Mouse (Mus musculus): ENCODE measurements around the gene Vps45.

Vps45 gene

DNA sequence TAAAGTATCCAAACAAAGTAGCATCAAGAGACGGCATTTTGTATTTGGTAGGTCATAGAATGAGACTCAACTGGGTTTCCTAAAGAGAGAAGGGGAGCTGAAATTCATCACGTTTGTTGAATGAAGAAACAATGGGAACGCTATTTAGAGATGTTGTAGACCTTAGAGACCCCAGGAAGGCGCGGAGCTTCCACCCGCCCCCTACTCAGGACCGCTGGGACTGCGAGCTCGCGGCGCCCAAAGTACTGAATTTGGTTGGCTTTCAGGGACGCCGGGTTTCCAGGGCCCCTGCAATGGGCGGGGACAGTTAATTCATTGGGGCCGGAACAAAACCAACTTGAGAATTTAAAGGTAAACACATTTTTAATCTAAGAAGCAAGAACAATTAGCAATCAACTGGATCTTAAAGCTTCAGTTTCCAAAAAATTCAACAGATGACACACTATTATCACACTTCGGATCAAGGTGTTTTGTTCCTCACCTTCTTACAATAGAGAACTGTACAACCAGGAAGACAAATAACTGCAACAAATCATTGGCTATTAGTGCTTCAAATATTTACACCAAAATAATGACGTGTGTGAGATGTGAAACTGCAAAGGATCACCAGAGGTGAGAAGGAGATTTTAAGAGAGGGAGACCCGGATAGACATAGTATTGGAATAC is at the start of gene Vps45:
Gene Vps45, minus strand, starts transcription at position 236 of the 666 bp plus-strand sequence.
- peak; percentile 46 to 61 for DNase-seq (ENCODE audit: low spot score in 2 of 2)

DNA sequence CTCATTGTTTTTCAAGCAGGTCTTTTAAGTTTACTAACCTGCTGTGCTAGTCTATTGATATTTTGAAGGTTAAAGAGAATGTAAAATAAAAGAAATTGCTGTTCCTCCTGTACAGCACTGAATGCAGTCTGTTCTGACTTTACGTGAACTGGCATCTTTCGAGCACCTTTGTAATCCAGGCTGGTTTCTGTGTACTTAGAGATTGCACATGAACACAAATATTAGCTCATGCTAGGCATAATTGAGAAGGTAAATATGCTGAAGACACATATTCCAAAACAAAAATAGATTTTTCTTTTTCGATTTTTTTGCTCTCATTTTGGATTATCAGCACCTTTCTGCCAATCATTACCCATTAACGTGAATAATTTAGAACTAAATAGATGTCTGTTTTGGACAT is 47.9 kb upstream of the Vps45 start:
- no peak for DNase-seq (ENCODE audit: low spot score in 2 of 2)

DNA sequence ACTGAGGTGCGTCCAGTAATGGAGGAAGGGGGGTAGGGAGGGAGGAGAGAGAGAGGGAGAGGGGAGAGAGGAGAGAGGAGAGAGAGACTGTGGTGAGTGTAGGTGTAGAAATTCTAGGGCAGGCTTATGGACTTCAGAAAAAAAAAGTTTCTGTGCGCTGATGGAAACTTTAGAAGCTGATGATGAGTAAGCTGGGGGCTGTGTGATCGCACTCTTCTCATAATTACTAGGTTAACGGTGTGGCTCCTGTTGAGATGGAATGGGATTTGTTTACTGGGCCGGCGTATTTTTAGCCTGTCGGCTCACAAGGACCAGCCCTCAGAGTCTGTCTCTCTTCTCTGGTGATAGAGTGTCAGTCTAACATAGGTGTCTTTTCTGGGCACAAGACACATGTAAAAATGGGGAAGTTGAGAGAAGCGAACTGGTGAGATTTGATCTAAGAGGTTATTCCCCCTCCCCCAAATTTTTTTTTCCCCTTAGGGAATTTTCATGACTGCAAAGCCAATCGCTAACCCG is 47.0 kb upstream of the Vps45 start:
- DNase-seq (ENCODE audit: low spot score in 2 of 2): no peak

DNA sequence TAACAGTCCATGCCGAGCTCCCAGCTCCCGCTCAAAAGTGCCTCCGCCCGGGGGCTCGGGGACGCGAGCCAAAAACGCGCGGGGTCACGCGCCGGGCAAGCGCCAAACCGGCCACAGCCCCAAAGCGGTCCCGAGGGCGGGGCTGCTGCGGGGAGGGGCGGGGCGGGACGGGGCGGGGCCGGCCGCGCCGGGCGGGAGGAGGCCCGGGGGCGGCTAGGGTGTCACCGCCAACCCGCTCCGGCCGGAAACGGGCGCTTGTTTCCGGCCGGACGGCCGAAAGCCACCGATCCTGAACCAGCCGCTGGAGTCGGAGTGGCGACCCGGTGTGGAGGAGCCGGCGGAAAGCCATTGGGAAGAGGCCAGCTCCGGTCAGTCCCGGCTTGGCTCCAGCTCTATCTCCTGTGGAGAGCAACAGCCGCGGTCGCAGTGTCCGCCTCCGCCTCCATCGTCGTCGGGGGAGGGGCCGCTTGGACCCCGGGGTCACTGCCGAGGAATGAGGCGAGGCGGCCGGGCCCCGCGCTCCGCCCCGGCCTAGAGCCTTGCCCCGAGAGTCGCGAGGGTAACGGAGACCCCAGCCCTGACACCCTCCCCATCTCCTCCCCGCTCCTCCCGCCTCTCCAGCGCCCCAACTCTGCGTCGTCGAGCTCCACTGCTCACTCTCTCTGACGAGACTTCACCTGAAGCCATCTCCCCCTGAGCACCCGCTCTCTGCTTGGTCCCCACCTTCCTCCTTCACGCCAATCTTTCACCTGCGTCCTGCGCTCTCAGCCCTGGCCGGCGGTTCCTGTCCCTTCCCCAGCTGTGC is 46.2 kb upstream of the Vps45 start, which contains the start of gene Otud7b:
Gene Otud7b, plus strand, starts transcription at position 267 of the 805 bp plus-strand sequence.
- peak; percentile 48 to 56 for DNase-seq (ENCODE audit: low spot score in 2 of 2)

DNA sequence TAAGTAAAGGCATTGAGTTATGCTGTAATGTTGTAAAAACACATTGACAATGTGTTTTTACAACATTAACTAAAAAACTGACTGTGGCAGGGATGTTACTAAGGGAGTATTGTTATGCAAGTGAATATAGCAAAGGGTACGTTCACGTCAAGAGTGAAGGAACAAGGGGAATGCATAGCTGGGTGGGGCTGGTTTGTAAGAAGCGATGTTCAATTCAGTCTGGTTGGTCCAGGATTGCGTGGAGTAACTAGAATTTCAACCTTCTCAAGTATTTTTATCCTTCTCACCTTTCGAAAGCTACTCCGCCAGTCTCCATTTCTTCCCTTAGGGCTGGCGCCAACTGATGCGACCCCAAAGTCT is 45.6 kb upstream of the Vps45 start:
- DNase-seq (ENCODE audit: low spot score in 2 of 2): no peak

DNA sequence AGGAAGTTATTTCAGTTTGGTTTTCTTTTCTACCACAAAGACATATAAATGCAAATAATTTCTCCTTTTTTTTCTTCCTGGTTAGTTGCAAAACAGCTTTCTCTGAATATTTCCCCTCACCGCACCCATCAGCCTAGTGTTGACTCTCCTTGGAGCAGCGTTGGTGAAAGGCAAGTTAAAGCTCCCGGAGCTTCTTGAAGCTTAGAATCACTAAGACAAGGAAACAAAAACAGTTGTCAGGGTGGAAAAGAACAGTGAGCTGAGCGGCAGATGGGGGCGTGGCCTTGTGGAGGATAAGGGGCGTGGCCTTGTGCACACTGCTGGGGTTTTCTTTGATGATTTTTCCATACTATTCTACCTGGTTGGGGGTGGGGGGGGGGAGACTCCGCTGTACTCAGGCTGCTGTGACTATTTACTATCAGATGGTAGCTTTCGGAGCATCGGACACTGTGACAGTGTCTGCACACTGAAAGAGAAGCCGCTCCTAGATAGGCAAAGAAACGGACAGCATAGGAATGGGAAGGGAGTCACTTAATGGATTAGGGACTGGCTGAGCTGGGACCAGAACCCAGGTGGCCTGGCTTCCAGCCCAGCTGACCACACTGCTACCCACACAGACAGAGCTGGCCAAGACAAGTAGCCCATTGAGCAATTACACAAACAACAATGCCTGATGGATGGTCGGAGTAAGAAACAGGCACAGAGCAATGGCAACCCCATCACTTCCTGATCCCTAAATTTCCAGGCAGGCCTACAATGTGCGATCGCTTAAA is 44.0 kb upstream of the Vps45 start:
- DNase-seq (ENCODE audit: low spot score in 2 of 2): no peak

DNA sequence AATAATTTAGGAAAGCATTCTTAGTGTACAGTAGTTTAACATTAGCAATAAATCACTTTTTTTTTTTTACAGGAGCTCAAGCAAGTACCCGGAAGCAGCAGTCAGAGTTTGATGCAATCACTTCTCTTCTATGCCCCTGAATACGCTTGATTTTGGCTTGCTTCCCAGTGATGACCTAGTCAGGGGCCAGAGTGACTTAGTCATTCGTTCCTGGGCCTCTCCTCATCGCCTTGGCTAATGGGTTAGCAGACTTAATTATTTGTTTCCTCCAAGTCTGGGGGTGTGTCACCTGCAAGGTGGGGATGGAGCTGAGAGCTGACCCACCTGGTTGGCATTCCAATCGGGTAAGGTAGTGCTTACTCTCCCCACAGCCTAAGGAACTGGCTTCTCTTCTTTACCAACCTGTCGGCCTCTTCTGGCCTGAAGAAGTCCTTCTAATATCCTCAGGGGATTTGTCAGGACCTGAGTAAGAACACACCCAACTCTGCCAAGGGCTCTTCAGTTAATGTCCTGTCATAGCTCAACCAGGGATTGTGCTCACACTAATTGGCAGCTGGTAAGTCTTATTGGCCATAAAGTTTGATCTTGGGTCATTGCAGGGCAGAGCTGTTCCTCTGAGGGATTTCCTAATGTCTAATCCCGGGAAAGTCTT is 40.5 kb upstream of the Vps45 start:
- DNase-seq (ENCODE audit: low spot score in 2 of 2): no peak

DNA sequence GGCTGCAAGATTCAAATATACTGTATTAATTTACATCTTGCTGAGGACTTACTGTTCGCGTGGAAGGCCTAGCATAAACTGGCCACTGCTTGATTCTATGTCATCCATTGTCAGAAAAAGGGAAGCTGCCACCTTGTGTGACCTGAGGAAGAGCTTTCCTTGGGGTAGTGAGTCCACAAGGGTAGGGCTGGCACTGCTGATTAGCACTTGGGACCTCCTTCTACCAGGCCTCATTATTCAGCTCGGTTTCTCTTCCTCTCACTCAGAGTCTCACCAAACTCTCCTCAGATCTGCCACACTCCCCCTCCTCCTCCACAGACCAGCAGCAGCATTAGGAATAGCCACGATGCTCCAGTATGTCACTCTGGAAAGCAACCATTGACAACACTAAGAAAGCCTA is 39.9 kb upstream of the Vps45 start:
- no peak for DNase-seq (ENCODE audit: low spot score in 2 of 2)

DNA sequence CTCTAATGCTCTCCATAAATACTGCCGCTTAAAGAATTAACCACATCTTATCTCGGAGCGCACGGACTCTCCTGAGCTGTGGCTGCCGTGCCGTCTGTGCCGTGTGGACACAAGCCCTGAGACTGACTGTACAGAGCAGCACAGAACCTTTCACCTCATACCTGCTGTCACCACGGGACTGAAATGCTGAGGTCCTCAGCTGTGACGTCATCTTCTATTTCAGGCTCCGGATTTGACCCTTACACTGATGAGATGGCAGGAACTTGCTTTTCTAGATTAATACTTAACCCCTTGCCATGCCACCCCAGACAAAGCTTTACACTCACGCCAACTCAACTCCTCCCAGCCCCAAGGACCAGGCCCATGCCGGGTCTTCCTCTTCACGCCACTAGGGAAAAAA is 35.9 kb upstream of the Vps45 start:
- no peak for DNase-seq (ENCODE audit: low spot score in 2 of 2)

DNA sequence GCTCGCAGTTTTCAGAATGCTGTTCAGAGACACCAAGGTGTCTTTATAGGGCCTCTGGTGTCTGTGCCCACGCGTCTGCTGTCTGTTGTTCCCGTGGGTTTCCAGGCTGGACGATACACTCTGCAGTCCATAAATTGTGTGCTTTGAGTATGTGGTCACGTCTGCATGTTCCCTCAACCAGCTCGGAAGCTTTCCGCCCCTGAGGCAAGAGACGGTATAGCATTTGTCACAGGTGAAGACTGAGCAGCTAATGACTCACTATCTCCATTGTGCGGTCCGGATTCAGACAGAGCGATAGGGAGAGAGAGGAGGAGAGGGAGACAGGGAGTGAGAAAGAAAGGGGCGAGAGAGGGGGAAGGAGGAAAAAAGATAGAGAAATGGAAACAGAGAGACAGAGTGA is 35.2 kb upstream of the Vps45 start:
- DNase-seq (ENCODE audit: low spot score in 2 of 2): no peak

DNA sequence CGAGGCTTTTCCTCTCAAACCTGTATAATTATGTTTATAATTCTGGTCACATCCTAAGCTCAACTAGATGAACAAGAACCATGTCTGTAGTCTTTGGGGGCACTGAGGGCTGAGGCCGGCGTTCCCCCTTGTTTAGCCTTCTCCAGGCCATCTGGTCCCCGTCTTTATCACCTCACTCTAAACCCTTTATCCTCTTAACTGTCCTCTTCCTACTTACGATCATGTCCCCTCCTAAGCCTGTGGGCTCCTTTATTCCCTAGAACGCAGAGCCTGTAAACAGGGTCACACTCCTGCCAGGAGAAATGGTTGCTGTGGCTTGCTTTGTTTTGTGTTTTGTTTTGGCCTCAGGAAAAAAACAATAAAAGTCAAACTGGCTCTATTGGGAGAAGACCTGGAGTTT is 33.7 kb upstream of the Vps45 start:
- no peak for DNase-seq (ENCODE audit: low spot score in 2 of 2)

DNA sequence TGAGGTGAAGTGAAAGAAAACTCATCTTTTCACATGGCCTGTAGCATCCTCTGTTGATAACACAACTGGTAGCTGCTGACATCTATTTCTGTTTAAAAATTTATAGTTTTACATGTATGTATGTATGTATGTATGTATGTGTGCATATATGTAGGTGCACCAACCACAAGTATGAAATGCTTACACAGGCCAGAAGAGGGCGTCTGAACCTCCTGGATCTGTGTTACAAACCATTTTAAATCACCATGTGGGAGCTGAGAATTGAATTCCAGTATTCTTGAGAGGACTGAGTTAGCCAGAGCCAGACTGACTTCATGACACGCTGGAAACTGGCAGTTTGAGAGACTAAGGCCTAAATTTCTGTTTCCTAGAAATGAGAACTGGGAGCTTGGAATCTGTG is 32.9 kb upstream of the Vps45 start:
- DNase-seq (ENCODE audit: low spot score in 2 of 2): no peak

DNA sequence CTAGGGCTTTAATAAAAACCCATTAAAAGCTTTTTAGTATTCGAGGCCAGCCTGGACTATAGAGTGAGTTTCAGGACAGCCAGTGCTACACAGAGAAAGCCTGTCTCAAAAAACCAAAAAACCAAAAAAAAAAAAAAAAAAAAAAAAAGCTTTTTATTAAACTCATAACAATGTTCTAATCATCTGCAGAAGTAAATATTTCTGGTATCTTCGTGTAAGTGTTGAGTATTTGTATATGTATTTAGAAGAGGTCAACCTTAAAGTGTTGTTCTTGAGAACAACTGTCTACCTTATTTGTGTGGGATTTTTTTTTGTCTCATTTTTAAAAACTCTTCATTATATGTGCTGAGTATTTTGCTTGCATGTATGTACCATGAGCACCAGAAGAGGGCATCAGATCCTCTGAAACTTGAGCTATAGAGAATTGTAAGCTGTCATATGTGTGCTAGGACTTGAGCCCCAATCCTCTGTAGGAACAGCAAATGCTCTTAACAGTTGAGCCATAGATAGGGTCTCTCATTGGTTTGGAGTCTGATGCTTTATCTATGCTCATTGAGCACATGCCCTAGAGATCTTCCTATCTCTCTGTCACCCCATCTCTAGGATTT is 31.7 kb upstream of the Vps45 start:
- no peak for DNase-seq (ENCODE audit: low spot score in 2 of 2)

DNA sequence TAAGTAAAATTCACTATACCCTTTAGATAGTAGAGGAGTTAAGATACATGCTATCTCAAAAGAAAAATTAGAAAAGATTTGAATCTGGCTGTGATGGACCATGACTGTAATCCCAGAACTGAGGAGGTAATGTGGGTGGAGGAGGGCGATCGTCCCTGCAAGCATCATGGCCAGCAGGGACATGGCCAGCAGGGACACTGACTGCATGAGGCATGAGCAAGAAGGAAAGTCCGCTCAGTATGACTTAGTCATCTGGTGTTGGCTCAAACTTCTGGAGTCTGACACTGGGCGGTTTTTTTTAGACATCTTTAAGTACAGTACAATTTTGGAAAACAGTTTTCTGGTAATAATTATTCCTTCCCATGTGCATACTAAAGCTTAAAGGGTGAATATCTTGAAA is 29.5 kb upstream of the Vps45 start:
- DNase-seq (ENCODE audit: low spot score in 2 of 2): no peak

DNA sequence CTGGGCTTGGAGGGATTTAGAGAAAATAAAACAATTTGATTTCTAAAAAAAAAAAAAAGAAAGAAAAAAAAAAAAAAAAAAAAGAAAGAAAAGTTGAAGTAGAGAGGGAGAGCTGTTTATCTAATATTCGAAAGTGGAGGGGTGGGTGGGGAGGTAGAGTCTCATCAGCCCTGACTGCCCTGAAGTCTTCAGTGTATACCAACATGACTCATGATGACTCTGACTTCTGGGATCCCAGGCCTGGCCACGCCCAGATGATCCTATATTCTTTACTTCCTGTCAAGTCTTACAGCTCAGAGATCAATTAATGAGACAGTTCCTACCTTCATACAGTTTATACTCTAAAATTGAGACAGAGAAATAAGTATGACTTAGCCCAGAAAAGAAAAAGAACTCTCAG is 29.0 kb upstream of the Vps45 start:
- no peak for DNase-seq (ENCODE audit: low spot score in 2 of 2)

DNA sequence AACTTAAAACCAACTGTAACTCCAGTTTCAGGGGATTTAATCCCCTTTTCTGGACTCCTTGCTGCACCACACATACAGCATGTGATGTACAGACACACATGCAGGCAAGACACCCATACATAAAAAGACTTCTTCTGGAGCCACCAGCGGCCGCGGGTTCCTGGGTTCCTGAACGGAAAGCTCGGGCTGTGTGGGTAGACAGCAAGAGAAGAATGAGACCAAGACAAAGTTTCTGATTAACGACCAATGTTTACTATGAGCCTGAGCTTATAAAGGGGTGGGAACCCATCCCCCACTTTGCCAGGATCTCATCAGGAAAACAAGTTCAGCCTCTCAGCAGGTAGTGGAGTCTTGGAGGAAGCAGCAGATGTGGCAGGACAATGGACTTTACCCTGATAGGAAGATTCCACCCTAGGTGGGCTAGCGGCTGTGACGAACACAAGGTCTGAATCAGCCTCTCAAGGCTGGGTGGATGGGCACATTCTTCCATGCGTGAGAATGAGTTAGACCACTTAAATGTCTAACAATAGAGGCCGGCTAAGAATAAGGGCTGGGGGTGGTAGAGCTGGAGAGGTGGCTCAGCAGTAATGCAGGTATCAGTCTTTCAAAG is 26.0 kb upstream of the Vps45 start:
- no peak for DNase-seq (ENCODE audit: low spot score in 2 of 2)

DNA sequence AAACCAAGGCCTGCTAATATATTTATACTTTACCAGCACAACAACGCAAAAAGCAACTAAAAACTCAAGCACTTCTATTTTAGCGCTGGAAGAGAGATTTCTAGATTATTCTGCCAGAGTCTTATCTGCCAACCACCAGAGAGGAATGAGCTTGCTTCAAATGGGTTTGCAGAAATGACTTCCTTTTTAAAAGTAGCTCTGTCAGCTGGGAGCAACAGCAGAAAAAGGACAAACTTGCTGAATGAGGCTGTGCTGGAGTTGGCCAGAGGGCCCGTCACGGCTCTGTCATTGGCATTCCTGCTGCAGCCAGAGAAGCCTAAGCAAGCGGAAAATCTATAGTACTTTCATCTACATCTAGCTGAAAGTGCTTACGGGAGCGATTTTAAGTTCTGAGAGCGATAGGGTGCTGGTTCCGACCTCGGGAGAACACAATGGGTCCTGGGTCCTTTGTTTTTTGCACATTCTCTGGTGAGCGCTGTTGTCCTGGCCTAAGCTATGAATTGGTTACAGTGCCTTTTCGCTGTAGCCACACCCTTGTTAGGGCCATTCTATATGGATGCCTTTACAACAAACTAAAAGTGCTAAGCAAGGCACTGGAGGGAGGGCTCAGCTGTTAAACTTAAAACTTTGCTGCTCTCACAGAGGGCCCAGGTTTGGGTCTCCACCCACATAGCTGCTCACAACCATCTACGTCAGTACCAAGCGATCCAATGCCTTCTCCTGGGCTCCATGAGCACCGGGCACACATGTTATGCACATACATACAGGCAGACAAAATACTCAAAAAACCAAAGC is 24.6 kb upstream of the Vps45 start:
- DNase-seq (ENCODE audit: low spot score in 2 of 2): no peak

DNA sequence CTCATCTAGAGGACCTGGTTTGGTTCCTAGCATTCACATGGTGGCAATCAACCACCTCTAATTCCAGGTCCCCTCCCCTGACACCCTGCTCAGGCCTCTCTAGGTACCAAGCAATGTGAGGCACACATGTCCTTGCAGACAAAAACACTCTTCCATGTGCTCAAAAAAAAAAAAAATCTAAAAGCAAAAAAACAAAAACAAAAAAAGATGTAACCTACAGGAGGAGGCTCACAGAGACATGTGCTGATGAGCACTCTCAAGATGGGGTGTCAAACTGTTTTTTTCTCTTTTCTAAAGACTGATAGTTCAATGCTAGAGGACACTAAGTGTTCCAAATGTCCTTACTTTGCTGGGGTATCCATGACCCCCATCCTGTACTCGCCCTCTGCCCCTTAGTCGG is 23.8 kb upstream of the Vps45 start:
- no peak for DNase-seq (ENCODE audit: low spot score in 2 of 2)

DNA sequence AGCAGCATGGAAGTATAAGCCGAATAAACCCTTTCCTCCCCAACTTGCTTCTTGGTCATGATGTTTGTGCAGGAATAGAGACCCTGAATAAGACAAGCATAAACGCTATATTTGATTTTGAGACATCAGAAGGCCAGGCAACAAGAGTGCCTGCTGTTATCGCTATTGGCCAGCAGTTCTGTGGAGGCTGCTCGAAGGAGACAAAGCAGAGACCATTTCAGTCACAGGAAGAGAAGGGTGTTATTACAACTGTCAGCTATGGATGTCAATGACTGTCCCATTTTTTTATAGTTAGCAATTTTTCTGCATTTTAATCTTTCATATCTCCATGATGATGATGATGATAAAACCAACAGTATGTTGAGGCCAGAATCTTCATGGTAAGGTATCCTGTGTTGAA is 23.4 kb upstream of the Vps45 start:
- no peak for DNase-seq (ENCODE audit: low spot score in 2 of 2)

DNA sequence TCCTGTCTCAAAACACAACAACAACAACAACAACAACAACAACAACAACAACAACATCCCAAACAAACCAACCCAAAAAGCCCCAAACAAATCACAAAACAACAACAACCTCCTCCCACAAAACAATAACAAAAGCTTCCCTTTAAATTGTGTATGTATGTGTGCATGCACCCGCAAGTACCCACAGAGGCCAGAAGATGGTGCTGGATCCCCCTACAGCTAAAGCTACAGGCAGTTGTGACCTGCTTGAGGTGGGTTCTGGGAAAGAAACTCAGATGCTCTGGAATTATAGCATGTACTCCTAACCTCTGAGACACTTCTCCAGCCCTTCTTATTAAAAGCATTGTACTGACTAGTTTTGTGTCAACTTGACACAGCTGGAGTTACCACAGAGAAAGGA is 22.7 kb upstream of the Vps45 start:
- DNase-seq (ENCODE audit: low spot score in 2 of 2): no peak

Measured in frontal cortex, postnatal 25 days (tissue).